Mouse (Mus musculus) heart, adult 18-20 months (tissue): ENCODE measurements at regions not wholly inside any gene's neighbourhood (a gene's known extent, or its start where the extent isn't known, plus 50 kb on each side); places are given as distances from the start of the nearest gene placed in this dataset.

Source experiments
- DNase-seq, 2 experiments: peaks; one replicate each; pipeline ENCODE4 v3.0.0; 2021 to 2022; ENCODE audit warnings: mixed read lengths in 1 of 2

GRCm38 (mm10) chr12:39952854-39953253 lies 85.0 kb downstream of the Arl4a start:
- DNase-seq = peak; percentile 18 to 45

DNA sequence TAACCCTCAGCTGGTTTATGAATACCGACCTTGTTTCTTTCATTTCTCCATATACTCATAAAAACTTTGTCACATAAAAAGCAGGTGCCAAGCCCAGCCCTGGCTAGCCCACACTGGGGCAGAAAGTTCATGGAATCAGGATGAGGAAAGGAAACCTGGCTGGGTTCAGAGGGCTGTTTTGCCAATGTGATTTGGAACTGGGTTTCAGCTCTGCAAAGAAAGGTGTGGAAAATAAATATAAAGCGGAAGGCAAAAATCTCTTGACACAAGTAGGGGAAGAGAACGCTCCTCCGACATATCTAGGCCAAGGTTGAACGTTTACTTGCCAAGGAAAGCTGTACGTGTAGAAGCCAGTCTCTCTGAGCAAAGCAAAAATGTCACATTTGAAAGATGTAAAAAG lies 85.9 kb downstream of the Arl4a start:
- DNase-seq = peak; percentile 13 to 39

GRCm38 (mm10) chr12:39950270-39950801 lies 87.5 kb downstream of the Arl4a start:
- DNase-seq = peak in 1 of 2 experiments; percentile 9

DNA sequence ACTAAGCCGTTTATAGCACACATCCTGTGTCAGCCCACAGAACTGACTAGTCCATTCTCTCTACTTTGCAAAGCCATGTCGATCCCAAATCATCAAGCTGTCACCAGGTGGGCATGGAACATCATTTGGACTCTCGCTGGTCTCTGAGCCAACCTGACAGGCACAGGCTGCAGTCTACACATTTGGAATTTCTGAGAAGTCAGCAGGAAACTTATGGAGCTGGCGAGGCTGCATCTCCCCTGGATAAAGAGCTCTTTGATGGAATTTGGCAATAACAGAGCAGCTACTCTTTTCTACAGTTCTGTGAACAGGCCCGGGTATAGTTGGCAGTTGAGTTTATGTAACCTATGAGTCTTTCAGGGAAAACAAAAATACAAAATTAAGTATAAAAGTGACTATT lies 94.9 kb downstream of the Arl4a start:
- no peak for DNase-seq

DNA sequence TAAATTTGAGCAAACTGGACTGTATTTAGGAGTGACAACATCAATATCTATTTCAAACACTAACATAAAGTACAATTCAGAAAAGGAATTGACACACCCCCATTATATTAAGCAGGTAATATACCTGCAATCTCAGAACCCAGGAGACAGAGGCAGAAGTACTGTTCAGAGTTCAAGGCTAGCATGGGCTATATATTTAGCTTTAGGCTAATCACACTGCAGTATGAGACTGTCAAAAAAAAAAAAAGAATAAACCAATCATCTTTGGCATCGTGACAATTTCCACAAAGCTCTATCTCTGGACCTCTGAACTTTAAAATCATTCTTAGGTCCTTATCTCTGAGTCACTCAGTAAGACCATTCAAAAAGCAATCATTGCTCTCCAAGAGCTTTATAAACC lies 96.7 kb downstream of the Arl4a start:
- no peak for DNase-seq

DNA sequence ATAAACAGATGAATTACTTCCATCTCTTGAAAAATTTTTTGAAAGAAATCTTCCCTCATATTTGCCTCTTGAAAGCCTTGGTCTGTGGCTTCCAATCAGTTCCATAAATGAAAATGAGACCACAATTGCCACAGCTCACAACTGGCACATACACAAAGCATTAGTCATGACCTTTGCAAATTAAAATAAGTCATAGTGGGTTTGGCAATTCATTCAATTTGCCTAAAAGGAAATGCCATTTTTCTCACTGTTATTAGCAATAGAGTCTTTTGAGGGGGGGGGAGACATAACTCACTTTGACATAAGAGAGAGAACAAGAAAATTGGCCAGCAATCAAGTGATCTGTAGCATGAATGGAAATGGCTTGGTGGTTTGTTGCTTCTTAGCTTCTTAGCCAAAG lies 98.8 kb downstream of the Arl4a start:
- no peak for DNase-seq

DNA sequence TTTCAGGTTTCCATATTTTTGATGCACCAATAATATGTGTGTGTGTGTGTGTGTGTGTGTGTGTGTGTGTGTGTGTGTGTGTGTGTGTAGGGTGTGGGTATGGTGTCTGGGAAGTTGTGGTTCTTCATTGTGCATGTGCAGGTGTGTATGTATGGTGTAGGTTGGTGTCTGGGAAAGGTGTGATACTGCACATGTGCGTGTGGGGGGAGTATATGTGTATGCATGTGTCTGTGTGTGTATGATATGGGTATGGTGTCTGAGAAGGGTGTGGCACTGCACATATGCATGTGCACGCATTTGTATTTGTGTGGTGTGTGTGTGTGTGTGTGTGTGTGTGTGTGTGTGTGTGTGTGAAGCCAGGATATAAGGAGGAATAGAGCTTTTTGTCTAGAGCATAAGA lies 99.6 kb downstream of the Arl4a start:
- no peak for DNase-seq

GRCm38 (mm10) chr12:39936331-39936730 lies 101.5 kb downstream of the Arl4a start:
- peak in 1 of 2 experiments; percentile 12 for DNase-seq

- no peak for DNase-seq
These were observed 102.0 kb downstream of the Arl4a start for GRCm38 (mm10) chr12:39935775-39936174.

GRCm38 (mm10) chr12:39934877-39935276 lies 102.9 kb downstream of the Arl4a start:
- DNase-seq = no peak

DNA sequence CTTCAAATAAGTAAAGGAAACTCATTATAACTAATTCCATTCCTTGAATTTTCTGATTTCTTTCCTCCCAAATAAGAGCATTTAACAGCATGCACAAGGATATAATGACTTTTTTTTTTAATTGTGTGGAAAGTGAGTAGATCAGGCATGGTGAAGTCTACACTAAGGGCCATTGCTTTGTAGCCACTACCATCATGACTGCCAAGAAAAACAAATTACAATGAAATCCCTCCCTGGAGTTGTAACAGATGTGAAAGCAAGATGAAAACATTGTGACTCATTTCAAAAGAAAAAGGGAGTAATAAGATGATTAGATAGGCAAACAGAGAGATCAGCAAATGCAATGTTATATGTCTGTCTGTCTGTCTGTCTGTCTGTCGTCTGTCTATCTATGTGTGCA lies 106.6 kb downstream of the Arl4a start:
- DNase-seq = peak in 1 of 2 experiments; percentile 11

- no peak for DNase-seq
These were observed 109.9 kb downstream of the Arl4a start for GRCm38 (mm10) chr12:39927902-39928301.

DNA sequence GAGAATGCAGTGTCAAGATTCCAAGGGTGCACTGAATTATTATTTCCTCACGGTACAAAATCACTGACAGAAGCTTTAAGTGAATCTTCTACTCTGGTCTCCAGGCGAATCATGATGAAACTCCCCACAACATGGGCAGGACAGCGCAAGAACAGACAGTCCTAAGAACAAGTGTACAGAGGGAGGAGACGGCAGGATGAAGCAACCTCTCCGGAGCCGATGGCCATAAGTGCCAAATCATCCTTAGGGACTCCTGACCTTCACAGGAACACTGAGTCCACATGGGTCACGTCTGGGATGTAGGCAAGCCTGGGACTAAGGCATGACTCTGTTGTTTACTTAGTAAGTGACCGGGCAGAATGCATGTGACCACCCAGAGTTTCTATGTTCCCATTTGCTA lies 110.8 kb downstream of the Arl4a start:
- peak in 1 of 2 experiments; percentile 40 for DNase-seq

DNA sequence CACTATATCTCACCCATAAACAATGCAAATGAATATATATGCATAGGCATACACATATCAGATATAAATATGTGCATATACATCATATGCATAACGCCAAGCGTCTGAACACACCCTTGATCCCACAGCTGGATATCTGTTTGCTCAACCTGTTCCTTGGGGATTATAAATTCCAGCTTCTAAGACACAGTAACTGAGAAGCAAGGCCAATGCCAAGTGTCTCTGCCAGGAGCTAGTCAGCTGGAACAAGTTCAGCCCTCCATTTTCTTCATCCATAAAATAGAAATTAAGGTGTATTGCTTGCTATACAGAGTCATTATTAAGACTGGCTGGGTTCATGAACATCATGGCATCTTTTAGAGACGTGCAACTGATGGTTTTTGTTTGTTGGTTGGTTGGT lies 116.3 kb downstream of the Arl4a start:
- no peak for DNase-seq

GRCm38 (mm10) chr12:39920466-39920913 lies 117.3 kb downstream of the Arl4a start:
- peak; percentile 30 to 64 for DNase-seq

GRCm38 (mm10) chr12:39919909-39920308 lies 117.9 kb downstream of the Arl4a start:
- DNase-seq = no peak

DNA sequence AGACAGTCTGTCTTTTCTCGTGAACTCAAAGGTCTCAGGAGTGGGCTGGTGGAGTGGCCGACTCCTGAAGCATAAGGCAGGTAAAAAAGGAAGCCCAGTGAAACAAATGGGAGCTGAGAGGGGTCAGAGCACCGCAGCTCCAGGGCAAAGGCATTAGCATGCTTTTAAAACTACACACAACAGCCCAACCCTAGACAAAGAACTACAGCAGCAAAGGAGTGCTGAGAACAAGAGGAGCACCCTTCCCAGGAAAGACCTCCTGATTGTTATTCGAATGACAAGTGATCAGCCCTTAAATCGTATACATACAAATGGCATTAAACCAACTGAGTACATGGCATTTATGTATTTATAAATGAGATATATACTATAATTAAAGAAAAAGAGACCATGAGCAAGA lies 149.3 kb downstream of the Arl4a start:
- DNase-seq = no peak

DNA sequence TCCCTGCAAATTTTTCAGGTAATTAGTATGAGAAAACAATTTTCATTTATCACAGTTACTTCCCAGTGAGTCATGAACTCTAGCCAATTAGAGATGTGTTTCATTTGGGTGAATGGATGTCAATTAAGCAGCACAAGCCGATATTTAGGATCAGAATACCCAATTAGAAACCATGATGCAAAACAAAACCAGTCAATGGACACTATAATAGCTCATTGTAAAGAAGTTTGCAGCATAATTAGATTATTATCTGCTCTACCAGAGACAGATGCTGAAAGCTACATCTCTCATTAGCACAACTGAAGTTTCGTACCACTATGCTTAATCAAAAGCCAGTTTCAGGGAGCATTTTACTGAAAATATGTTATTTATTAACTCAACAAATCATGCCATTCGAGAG lies 152.5 kb downstream of the Arl4a start:
- no peak for DNase-seq

GRCm38 (mm10) chr12:39880309-39880708 lies 157.5 kb downstream of the Arl4a start:
- no peak for DNase-seq

DNA sequence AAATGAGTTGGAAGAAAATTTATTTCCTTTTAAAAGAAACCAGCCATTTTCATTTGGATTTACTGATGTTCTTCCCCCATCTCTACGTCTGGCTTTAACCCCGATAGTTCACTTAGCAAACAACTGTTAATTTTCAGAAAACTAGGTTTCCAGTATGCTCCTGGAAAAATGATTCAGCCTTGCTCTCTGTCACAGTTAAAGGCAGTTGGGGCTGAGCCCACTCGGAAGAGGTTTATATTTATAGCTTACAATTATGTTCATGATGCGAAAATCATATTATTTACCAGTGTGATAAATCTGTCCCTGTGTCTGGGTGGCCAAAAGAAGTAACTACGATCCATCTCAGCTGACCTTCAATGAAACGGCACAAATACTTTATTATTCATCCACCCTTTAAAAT lies 163.9 kb downstream of the Arl4a start:
- no peak for DNase-seq

- DNase-seq = no peak
These were observed 176.0 kb downstream of the Arl4a start for GRCm38 (mm10) chr12:39861797-39862196.

- DNase-seq = no peak
These were observed 186.2 kb downstream of the Arl4a start for GRCm38 (mm10) chr12:39851610-39852009.

- DNase-seq = no peak
These were observed 188.3 kb downstream of the Arl4a start for GRCm38 (mm10) chr12:39849346-39850058.

- no peak for DNase-seq
These were observed 197.2 kb downstream of the Arl4a start for GRCm38 (mm10) chr12:39840615-39841014.
